Mouse (Mus musculus) retina, embryonic 14.5 days (tissue): Measurements from ENCODE around the gene Ston1.

ENCODE experiments used
- DNase-seq: peaks from one replicate; pipeline ENCODE4 v3.0.0-alpha.2; 2015; ENCODE audit warnings: low spot score

Gene Ston1

GRCm38 (mm10) chr17:88675310-88676309 lies 78.1 kb downstream of the Ston1 start:
- DNase-seq: no peak

- peak; percentile 37 for DNase-seq
Observed at GRCm38 (mm10) chr17:88688226-88688625, 90.7 kb downstream of the Ston1 start.

- no peak for DNase-seq
Observed at GRCm38 (mm10) chr17:88696656-88697333, 99.3 kb downstream of the Ston1 start.

GRCm38 (mm10) chr17:88700901-88701300 lies 103.4 kb downstream of the Ston1 start:
- no peak for DNase-seq

- no peak for DNase-seq
Observed at GRCm38 (mm10) chr17:88702345-88702744, 104.9 kb downstream of the Ston1 start.

GRCm38 (mm10) chr17:88703112-88703511 lies 105.6 kb downstream of the Ston1 start:
- no peak for DNase-seq

- DNase-seq: no peak
Observed at GRCm38 (mm10) chr17:88706231-88706649, 108.8 kb downstream of the Ston1 start.
